Mouse (Mus musculus) bone marrow macrophage, adult 2 months (primary cell): Measurements from ENCODE around the gene Pwp2. TPM values are rescaled to one million over a fixed set of nuclear protein-coding genes. Genes with fewer than 3 reads are reported as not detected.

Experiments
- H3K27ac ChIP-seq: 2 replicates; pipeline ENCODE4 v1.5.1; 2012; ENCODE audit warnings: low read depth, low read length; ENCODE audit not compliant: insufficient read depth
- H3K4me1 ChIP-seq: 2 replicates; pipeline ENCODE4 v1.6.1; 2012; ENCODE audit warnings: low read length; ENCODE audit not compliant: control insufficient read depth, insufficient read depth
- H3K4me3 ChIP-seq: 2 replicates; pipeline ENCODE4 v1.5.1; 2012; ENCODE audit warnings: mild to moderate bottlenecking, low read length, moderate library complexity; ENCODE audit not compliant: insufficient read depth
- CTCF ChIP-seq: IDR thresholded peaks from 2 replicates; pipeline ENCODE4 v1.5.1; 2012; ENCODE audit warnings: low read depth, mild to moderate bottlenecking, low read length, moderate library complexity
- POLR2A ChIP-seq: IDR thresholded peaks from 2 replicates; pipeline ENCODE4 v1.6.1; 2012; ENCODE audit warnings: mild to moderate bottlenecking, low read depth, low read length, borderline replicate concordance
- polyA plus RNA-seq: library from polyadenylated mRNA; stranded (reverse); fragments of >200 nt; gene quantifications from 2 replicates; pipeline ENCODE4 v1.2.4, GENCODE M21; 2012; ENCODE audit not compliant: missing spikeins, insufficient read depth, insufficient read length

Gene Pwp2
- polyA plus RNA-seq, 1 experiment: 3.7 TPM

- TF ChIP-seq POLR2A: no peak
- peak; percentile 75 for TF ChIP-seq CTCF
- Histone ChIP-seq H3K27ac (no peak overlapping the region), H3K4me3 (no peak overlapping the region), H3K4me1 (peaks cover 24% of the 10 kb centered on the region)
Observed at GRCm38 (mm10) chr10:78163923-78164322, 21.0 kb downstream of the Pwp2 start.

GRCm38 (mm10) chr10:78163241-78163640 is 21.7 kb downstream of the Pwp2 start:
- no peak overlapping the region for H3K27ac ChIP-seq
- TF ChIP-seq POLR2A (no peak), CTCF (no peak)
- no peak overlapping the region for H3K4me3 ChIP-seq
- H3K4me1 ChIP-seq: peaks cover 17% of the 10 kb centered on the region

GRCm38 (mm10) chr10:78162646-78163045 is 22.3 kb downstream of the Pwp2 start:
- H3K27ac ChIP-seq: no peak overlapping the region
- no peak overlapping the region for H3K4me3 ChIP-seq
- H3K4me1 ChIP-seq: peaks cover 17% of the 10 kb centered on the region
- TF ChIP-seq CTCF (no peak), POLR2A (no peak)

GRCm38 (mm10) chr10:78161096-78161495 is 23.9 kb downstream of the Pwp2 start:
- Histone ChIP-seq H3K4me1 (peaks cover 26% of the 10 kb centered on the region), H3K27ac (no peak overlapping the region), H3K4me3 (no peak overlapping the region)
- no peak for TF ChIP-seq POLR2A
- TF ChIP-seq CTCF: no peak

- Histone ChIP-seq H3K4me1 (peaks cover 27% of the 10 kb centered on the region), H3K27ac (0 out of 2 replicates have a peak overlapping the region, but pooled peaks have one; percentile 3), H3K4me3 (no peak overlapping the region)
- TF ChIP-seq POLR2A: no peak
- no peak for TF ChIP-seq CTCF
Observed at GRCm38 (mm10) chr10:78160369-78161095, 24.4 kb downstream of the Pwp2 start.

- Histone ChIP-seq H3K4me3 (no peak overlapping the region), H3K27ac (no peak overlapping the region), H3K4me1 (peaks cover 31% of the 10 kb centered on the region)
- TF ChIP-seq CTCF (peak; percentile 72), POLR2A (no peak)
Observed at GRCm38 (mm10) chr10:78159906-78160305, 25.0 kb downstream of the Pwp2 start.

- no peak overlapping the region for H3K27ac ChIP-seq
- H3K4me3 ChIP-seq: peak overlapping the region; percentile 34
- H3K4me1 ChIP-seq: peaks cover 31% of the 10 kb centered on the region
- TF ChIP-seq CTCF (no peak), POLR2A (no peak)
Observed at GRCm38 (mm10) chr10:78159252-78159878, 25.6 kb downstream of the Pwp2 start.

GRCm38 (mm10) chr10:78158041-78158440 is 26.9 kb downstream of the Pwp2 start:
- TF ChIP-seq CTCF: no peak
- no peak for TF ChIP-seq POLR2A
- Histone ChIP-seq H3K4me3 (no peak overlapping the region), H3K4me1 (peaks cover 31% of the 10 kb centered on the region), H3K27ac (no peak overlapping the region)

GRCm38 (mm10) chr10:78156926-78157325 is 28.0 kb downstream of the Pwp2 start:
- no peak overlapping the region for H3K27ac ChIP-seq
- peaks cover 31% of the 10 kb centered on the region for H3K4me1 ChIP-seq
- TF ChIP-seq CTCF (no peak), POLR2A (no peak)
- no peak overlapping the region for H3K4me3 ChIP-seq

GRCm38 (mm10) chr10:78148834-78149766 is 35.8 kb downstream of the Pwp2 start:
- no peak for TF ChIP-seq POLR2A
- no peak for TF ChIP-seq CTCF
- H3K27ac ChIP-seq: peak overlapping the region; percentile 88
- peaks cover 42% of the 10 kb centered on the region for H3K4me1 ChIP-seq
- peak overlapping the region; percentile 12; the same call in 1 of the 2 replicates for H3K4me3 ChIP-seq
